Mouse (Mus musculus): ENCODE results near the gene Syngr1. TPM values are rescaled to one million over a fixed set of nuclear protein-coding genes. Genes with fewer than 3 reads are reported as not detected.
A peak's percentile ranks its signal among the peaks of the same experiment; 100 is the strongest.

The Syngr1 gene
- total and polyA plus RNA-seq, 3 experiments, result 9.7 to 14.8 (median 11.3) TPM

DNA sequence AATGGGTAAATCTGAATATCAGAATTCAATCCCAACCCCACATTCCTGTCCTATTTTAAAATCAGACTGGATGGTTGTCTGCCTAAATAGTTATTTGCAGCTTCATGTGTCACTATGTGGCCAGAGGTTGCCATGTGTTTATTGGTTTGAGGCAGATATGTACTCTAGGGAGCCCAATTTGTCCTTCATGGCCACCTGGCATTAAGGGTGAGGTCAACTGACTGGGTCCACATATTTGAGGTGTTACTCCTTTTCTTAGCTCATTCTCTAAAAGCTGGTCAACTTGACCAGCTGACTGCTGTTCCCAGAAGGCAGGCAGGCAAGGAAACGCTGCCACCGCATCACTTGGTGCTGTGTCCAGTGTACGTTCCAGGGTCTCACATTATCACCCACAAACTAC lies 11.2 kb upstream of the Syngr1 start:
- H3K36me3 ChIP-seq (replicated peaks in 1 of 2; ENCODE audit: control insufficient read depth in 1 of 2, insufficient read depth in 1 of 2, low read length in 1 of 2), result peaks cover 58 to 59% of the 10 kb centered on the region in 2 experiments
- dilution Hi-C loops (cut with MboI; ENCODE audit: extremely low pct_ligation_motif_present, extremely low pct_unique_long_range_greater_than_20kb, low sequenced_read_pairs) (no loop called here), in situ Hi-C loops (cut with MboI; ENCODE audit: low pct_ligation_motif_present, low pct_unique_long_range_greater_than_20kb, low sequenced_read_pairs) (loop anchor here (5.0 kb wide), 1 partner anchor 128 kb away; no protein-coding TSS in a partner anchor)
- H3K9ac ChIP-seq (ENCODE audit: insufficient read depth, low read depth), result peak overlapping the region; percentile 83; the same call in 1 of the 2 replicates
- H3K4me3 ChIP-seq (replicated peaks in 1 of 3; ENCODE audit: low read depth in 2 of 3, low read length in 2 of 3, poor library complexity in 1 of 3), result peak overlapping the region; percentile 62 to 75 (median 70)
- no peaks in the 10 kb centered on the region for H3K27me3 ChIP-seq (replicated peaks)
- H3K79me2 ChIP-seq (replicated peaks; ENCODE audit: control insufficient read depth, extremely low read depth, insufficient read depth, poor library complexity, severe bottlenecking), result peaks cover 35% of the 10 kb centered on the region
- peak overlapping the region; percentile 97 for H3K4me2 ChIP-seq (ENCODE audit: insufficient read depth, low read depth, poor library complexity, severe bottlenecking)
- no peaks in the 10 kb centered on the region for H3K9me3 ChIP-seq (replicated peaks; ENCODE audit: low read length)
- no peak for DNase-seq (ENCODE audit: extremely low read depth)
- peak overlapping the region; percentile 10; the same call in 1 of the 2 replicates for H3K27ac ChIP-seq (ENCODE audit: insufficient read depth, low read depth)
- peaks cover 8 to 40% of the 10 kb centered on the region in 2 experiments for H3K4me1 ChIP-seq (ENCODE audit: control insufficient read depth in 1 of 2, insufficient read depth in 2 of 2)
- TF ChIP-seq ZMIZ1 (IDR thresholded peaks at IDR 0.05; ENCODE audit: low read depth, low read length) (no peak), POLR2A (IDR thresholded peaks at IDR 0.05; ENCODE audit: low read depth, low read length) (peak; percentile 26; the same call in 1 of the 2 replicates), NELFE (IDR thresholded peaks at IDR 0.05; ENCODE audit: low read depth, low read length) (no peak), SMC3 (IDR thresholded peaks at IDR 0.05; ENCODE audit: low read depth, low read length) (no peak)

DNA sequence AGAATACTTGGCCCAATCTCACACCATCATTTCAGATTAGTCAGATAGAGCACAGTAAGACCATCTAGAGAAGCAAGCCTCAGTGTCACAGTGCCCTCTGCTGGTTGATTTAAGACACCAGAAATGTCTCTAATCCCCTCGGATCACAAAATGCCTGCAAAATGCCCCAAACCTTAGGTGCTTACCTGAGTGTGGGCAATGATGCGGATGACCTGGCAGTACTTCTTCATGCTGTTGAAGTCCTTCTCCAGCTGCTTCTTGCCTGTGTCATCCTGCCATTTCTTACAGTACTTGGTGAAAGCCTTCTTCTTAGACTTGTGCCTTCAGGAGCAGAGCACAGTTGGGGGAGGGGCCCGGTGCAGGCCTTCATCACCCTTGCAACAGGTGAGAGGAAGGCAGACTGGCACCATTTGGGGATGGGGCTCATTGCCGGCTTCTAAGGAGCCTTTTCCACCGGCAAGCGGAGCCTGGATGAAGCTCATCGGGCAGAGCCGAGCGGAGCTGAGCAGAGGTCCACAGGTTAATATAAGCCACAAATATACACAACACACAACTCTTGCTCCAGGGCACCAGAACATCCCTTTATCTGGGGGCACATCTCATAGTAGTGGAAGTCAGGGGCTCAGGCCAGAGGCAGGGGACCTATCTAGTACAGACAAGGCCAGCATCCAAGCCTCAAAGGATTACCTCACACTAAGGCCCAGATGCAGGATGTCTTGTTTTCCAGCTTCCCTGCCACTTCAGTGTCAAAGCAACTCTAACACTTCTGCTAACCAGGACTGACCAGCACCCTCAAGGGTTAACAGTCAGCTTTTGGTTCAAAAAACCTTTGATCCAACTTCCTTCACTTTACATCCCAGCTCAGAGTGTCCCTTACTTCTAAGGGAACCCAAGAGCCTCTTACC lies 10.2 kb upstream of the Syngr1 start:
- dilution Hi-C loops (cut with MboI; ENCODE audit: extremely low pct_ligation_motif_present, extremely low pct_unique_long_range_greater_than_20kb, low sequenced_read_pairs), result no loop called here
- peak; percentile 75 for DNase-seq (ENCODE audit: extremely low read depth)
- H3K27me3 ChIP-seq (replicated peaks), result no peaks in the 10 kb centered on the region
- in situ Hi-C loops (cut with MboI; ENCODE audit: low pct_ligation_motif_present, low pct_unique_long_range_greater_than_20kb, low sequenced_read_pairs), result no loop called here
- peaks cover 35% of the 10 kb centered on the region for H3K79me2 ChIP-seq (replicated peaks; ENCODE audit: control insufficient read depth, extremely low read depth, insufficient read depth, poor library complexity, severe bottlenecking)
- peak overlapping the region; percentile 97 for H3K4me2 ChIP-seq (ENCODE audit: insufficient read depth, low read depth, poor library complexity, severe bottlenecking)
- TF ChIP-seq RAD21 (IDR thresholded peaks at IDR 0.05; ENCODE audit: low read depth, low read length) (peak; percentile 1; the same call in 1 of the 2 replicates), EP300 (IDR thresholded peaks at IDR 0.05; ENCODE audit: low read length) (no peak), POLR2AphosphoS2 (IDR thresholded peaks at IDR 0.05; ENCODE audit: low read depth, low read length) (peak; percentile 75), MXI1 (IDR thresholded peaks at IDR 0.05; ENCODE audit: low read depth, low read length) (peak; percentile 68; the same call in 1 of the 2 replicates), CHD2 (IDR thresholded peaks at IDR 0.05; ENCODE audit: low read length) (peak; percentile 55), NELFE (IDR thresholded peaks at IDR 0.05; ENCODE audit: low read depth, low read length) (peak; percentile 45; the same call in 1 of the 2 replicates), CHD1 (IDR thresholded peaks at IDR 0.05; ENCODE audit: low read depth, low read length) (peak; percentile 82), KAT2A (IDR thresholded peaks at IDR 0.05; ENCODE audit: insufficient replicate concordance, low read length) (0 out of 2 replicates have a peak, but pooled peaks have one; percentile 47), E2F4 (IDR thresholded peaks at IDR 0.05; ENCODE audit: insufficient replicate concordance, low read depth, low read length) (no peak), CTCF (conservative IDR thresholded peaks at IDR 0.05 in 1 of 2, IDR thresholded peaks at IDR 0.05 in 1 of 2; ENCODE audit: low read depth in 2 of 2, low read length in 2 of 2) (peak; percentile 50 to 68), SIN3A (IDR thresholded peaks at IDR 0.05; ENCODE audit: low read length) (peak; percentile 61; the same call in 1 of the 2 replicates), ZNF384 (IDR thresholded peaks at IDR 0.05; ENCODE audit: low read depth, low read length) (no peak), POLR2A (IDR thresholded peaks at IDR 0.05; ENCODE audit: low read depth, low read length) (peak; percentile 55; the same call in 1 of the 2 replicates), HCFC1 (IDR thresholded peaks at IDR 0.05; ENCODE audit: low read depth, low read length) (peak; percentile 31; the same call in 1 of the 2 replicates), TBP (conservative IDR thresholded peaks at IDR 0.05; ENCODE audit: low read depth, low read length) (no peak)
- H3K4me3 ChIP-seq (replicated peaks in 1 of 3; ENCODE audit: low read depth in 2 of 3, low read length in 2 of 3, poor library complexity in 1 of 3), result peak overlapping the region; percentile 62 to 75 (median 70)
- H3K4me1 ChIP-seq (ENCODE audit: control insufficient read depth in 1 of 2, insufficient read depth in 2 of 2), result peaks cover 8 to 30% of the 10 kb centered on the region in 2 experiments
- peak overlapping the region; percentile 83 for H3K9ac ChIP-seq (ENCODE audit: insufficient read depth, low read depth)
- H3K36me3 ChIP-seq (replicated peaks in 1 of 2; ENCODE audit: control insufficient read depth in 1 of 2, insufficient read depth in 1 of 2, low read length in 1 of 2), result peaks cover 58 to 59% of the 10 kb centered on the region in 2 experiments
- peak overlapping the region; percentile 60 for H3K27ac ChIP-seq (ENCODE audit: insufficient read depth, low read depth)
- no peaks in the 10 kb centered on the region for H3K9me3 ChIP-seq (replicated peaks; ENCODE audit: low read length)
